Mouse (Mus musculus) megakaryocyte, embryonic 14.5 days (primary cell): ENCODE measurements around the gene Cryaa.

ENCODE experiments used
- FLI1 ChIP-seq: IDR thresholded peaks from 2 replicates; pipeline ENCODE4 v1.6.1; 2012; ENCODE audit warnings: low read length, inconsistent platforms, mixed read lengths
- GATA1 ChIP-seq: IDR thresholded peaks from 3 replicates; pipeline ENCODE4 v1.6.1; 2012; ENCODE audit warnings: mixed read lengths, low read length, inconsistent platforms, borderline replicate concordance

DNA sequence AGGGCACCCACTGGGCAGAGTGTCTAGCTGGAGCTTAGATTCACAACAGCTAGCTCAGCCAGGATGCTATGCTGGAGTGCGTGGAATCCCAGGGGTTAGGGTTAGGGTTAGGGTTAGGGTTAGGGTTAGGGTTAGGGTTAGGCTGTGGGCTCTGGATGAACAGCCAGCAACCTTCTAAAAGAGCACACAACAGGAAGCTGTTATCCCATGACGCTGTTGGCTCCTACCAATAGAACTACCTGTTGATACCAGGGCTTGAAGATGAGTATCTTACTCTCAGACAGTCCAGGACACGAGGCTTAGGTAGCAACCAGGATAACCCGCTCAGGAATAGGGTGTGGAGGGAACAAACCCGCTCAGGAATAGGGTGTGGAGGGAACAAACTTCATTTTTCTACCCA, 15.3 kb downstream of the Cryaa start:
- TF ChIP-seq FLI1 (no peak), GATA1 (no peak)
